Mouse (Mus musculus): ENCODE measurements around the gene Tmem100.
A peak's percentile ranks its signal among the peaks of the same experiment; 100 is the strongest.

Gene Tmem100

GRCm38 (mm10) chr11:90029841-90030398 is at the start of gene Tmem100:
Gene Tmem100, plus strand, starts transcription at chr11:90030348.
- no peak for DNase-seq

GRCm38 (mm10) chr11:89982918-89983317 is 47.2 kb upstream of the Tmem100 start:
- DNase-seq, result no peak

- no peak for DNase-seq
Measured at GRCm38 (mm10) chr11:89984436-89984835, 45.7 kb upstream of the Tmem100 start.

- no peak for DNase-seq
Measured at GRCm38 (mm10) chr11:89985200-89986187, 44.7 kb upstream of the Tmem100 start.

GRCm38 (mm10) chr11:89986516-89986915 is 43.6 kb upstream of the Tmem100 start:
- DNase-seq, result no peak

GRCm38 (mm10) chr11:89988936-89989589 is 41.1 kb upstream of the Tmem100 start:
- DNase-seq, result peak; percentile 74

- no peak for DNase-seq
Measured at GRCm38 (mm10) chr11:89991661-89992060, 38.5 kb upstream of the Tmem100 start.

GRCm38 (mm10) chr11:89994706-89995105 is 35.4 kb upstream of the Tmem100 start:
- DNase-seq, result no peak

- no peak for DNase-seq
Measured at GRCm38 (mm10) chr11:89995596-89995995, 34.6 kb upstream of the Tmem100 start.

- DNase-seq, result no peak
Measured at GRCm38 (mm10) chr11:89996406-89996805, 33.7 kb upstream of the Tmem100 start.

- no peak for DNase-seq
Measured at GRCm38 (mm10) chr11:89996856-89997255, 33.3 kb upstream of the Tmem100 start.

GRCm38 (mm10) chr11:89998996-89999770 is 31.0 kb upstream of the Tmem100 start:
- DNase-seq, result no peak

GRCm38 (mm10) chr11:90000666-90001065 is 29.5 kb upstream of the Tmem100 start:
- no peak for DNase-seq

- no peak for DNase-seq
Measured at GRCm38 (mm10) chr11:90001396-90002230, 28.5 kb upstream of the Tmem100 start.

- DNase-seq, result peak; percentile 95
Measured at GRCm38 (mm10) chr11:90002231-90002986, 27.7 kb upstream of the Tmem100 start, which contains the start of gene Pctp. Gene Pctp, minus strand, starts transcription at chr11:90002894.

GRCm38 (mm10) chr11:90002987-90003348 is 27.2 kb upstream of the Tmem100 start:
- no peak for DNase-seq

GRCm38 (mm10) chr11:90003386-90003785 is 26.8 kb upstream of the Tmem100 start:
- no peak for DNase-seq

- no peak for DNase-seq
Measured at GRCm38 (mm10) chr11:90006111-90006510, 24.0 kb upstream of the Tmem100 start.

GRCm38 (mm10) chr11:90007791-90008531 is 22.2 kb upstream of the Tmem100 start:
- DNase-seq, result no peak

- DNase-seq, result no peak
Measured at GRCm38 (mm10) chr11:90013657-90014056, 16.5 kb upstream of the Tmem100 start.
